In the genomic region with DNA sequence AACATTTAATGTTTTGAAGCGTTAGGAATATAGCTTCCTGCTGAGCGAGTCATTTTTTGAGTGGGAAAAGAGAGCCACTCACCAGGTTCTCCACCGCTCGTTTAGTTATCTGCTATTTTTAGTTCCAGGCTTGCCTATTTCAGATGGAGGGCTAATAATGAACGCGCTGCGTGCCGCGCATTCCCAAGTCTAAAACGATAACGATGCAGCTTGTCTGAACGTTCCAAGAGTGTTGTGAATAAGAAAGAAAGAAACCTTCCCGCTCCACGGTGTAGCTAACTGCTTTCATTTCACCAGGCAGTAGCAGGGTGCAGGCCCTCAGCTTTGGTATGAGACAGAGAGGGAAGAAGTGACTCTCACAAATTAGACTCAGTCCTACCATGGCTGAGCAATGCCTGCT, we compare ENCODE assay signal across 9 mouse cellular contexts.
DNase-seq lines count a peak whose midpoint lies in the region; ATAC-seq and TF ChIP-seq lines count a peak whose summit lies in the region.
"Had no signal": no experiment of that assay in that cellular context is flagged by ENCODE, and none has a peak within 500 bp of the region (broad histone marks: within the 10 kb centered on the region; RNA-seq: fewer than 3 reads in every experiment).

No protein-coding gene starts in this region.

- H3K4me3 ChIP-seq in lung, embryonic 14.5 days (ENCODE audit: low read depth, low read length), result no peak overlapping the region
- H3K4me3 ChIP-seq in kidney, adult 2 months (ENCODE audit: insufficient read depth, low read depth, low read length), result no peak overlapping the region
- H3K4me3 ChIP-seq: limb, embryonic 15.5 days had no signal

- no peak for TF ChIP-seq CTCF in lung, embryonic 14.5 days (IDR thresholded peaks at IDR 0.05; ENCODE audit: low read depth)
- no peak for TF ChIP-seq CTCF in kidney, adult 2 months (conservative IDR thresholded peaks at IDR 0.05; ENCODE audit: insufficient read depth, insufficient read length, low read depth, low read length)

- peak overlapping the region; percentile 3; the same call in 1 of the 2 replicates for H3K4me2 ChIP-seq in lung, embryonic 14.5 days
- H3K4me2 ChIP-seq: limb, embryonic 15.5 days had no signal

- no peaks in the 10 kb centered on the region for H3K9me3 ChIP-seq in lung, embryonic 14.5 days (ENCODE audit: low read depth, low read length)
- H3K9me3 ChIP-seq: limb, embryonic 15.5 days had no signal

- no peaks in the 10 kb centered on the region for H3K4me1 ChIP-seq in lung, embryonic 14.5 days (ENCODE audit: insufficient read depth)
- H3K4me1 ChIP-seq in kidney, adult 2 months (ENCODE audit: control insufficient read depth, insufficient read depth, low read length), result no peaks in the 10 kb centered on the region
- H3K4me1 ChIP-seq: limb, embryonic 15.5 days had no signal

- ATAC-seq in cerebellum, adult (ENCODE audit: insufficient number of reproducible peaks, low FRiP score, low TSS enrichment), result peak; percentile 15; the same call in 1 of the 2 replicates
- no peak for ATAC-seq in lung, embryonic 14.5 days (ENCODE audit: insufficient read depth)

- no peaks in the 10 kb centered on the region for H3K27me3 ChIP-seq in lung, embryonic 14.5 days (ENCODE audit: insufficient read depth, low read length)
- H3K27me3 ChIP-seq in kidney, adult 2 months (replicated peaks; ENCODE audit: control insufficient read depth, insufficient read depth, low read length), result no peaks in the 10 kb centered on the region
- H3K27me3 ChIP-seq: limb, embryonic 15.5 days had no signal

- H3K27ac ChIP-seq in lung, embryonic 14.5 days (ENCODE audit: low read depth), result peak overlapping the region; percentile 26; the same call in 1 of the 2 replicates
- no peak overlapping the region for H3K27ac ChIP-seq in kidney, adult 2 months (ENCODE audit: insufficient read depth, low read depth, low read length)
- H3K27ac ChIP-seq: limb, embryonic 15.5 days had no signal

- DNase-seq in cerebellum, adult 8-10 months, result no peak
- DNase-seq in left cerebral cortex, postnatal 36 days (ENCODE audit: low spot score in 2 of 2), result peak; percentile 11 to 14
- DNase-seq in left cerebral cortex, postnatal 10 days (ENCODE audit: extremely low spot score in 1 of 2, low spot score in 2 of 2), result no peak
- DNase-seq in lung, embryonic 14.5 days, result peak; percentile 47
- peak; percentile 7 for DNase-seq in right cerebral cortex, postnatal 14 days
- no peak for DNase-seq in kidney, adult 9 months
- DNase-seq in kidney, adult 2 months, result no peak

- no peak overlapping the region for H3K9ac ChIP-seq in lung, embryonic 14.5 days
- H3K9ac ChIP-seq: limb, embryonic 15.5 days had no signal

- intact Hi-C loops in left cerebral cortex, postnatal 36 days (cut with DNase I), result no loop called here
- intact Hi-C loops in left cerebral cortex, postnatal 10 days (cut with DNase I), result no loop called here

- H3K36me3 ChIP-seq in lung, embryonic 14.5 days (ENCODE audit: insufficient read depth), result no peaks in the 10 kb centered on the region
- no peaks in the 10 kb centered on the region for H3K36me3 ChIP-seq in kidney, adult 2 months (ENCODE audit: control insufficient read depth, insufficient read depth, low read length)
- H3K36me3 ChIP-seq: limb, embryonic 15.5 days had no signal

- no peak for TF ChIP-seq POLR2A in kidney, adult 2 months (IDR thresholded peaks at IDR 0.05; ENCODE audit: low read depth, low read length)

- WGBS in lung, embryonic 14.5 days, result 53% methylated on average over 14 of the region's 14 CpGs
- 82% methylated on average over 14 of the region's 14 CpGs for WGBS in kidney, adult 2 months

Comparison
In these comparisons a context has a peak if more than half of its experiments do, and no peak if none do; other contexts are left out.
1. DNase-seq: peak in left cerebral cortex, postnatal 36 days (2 of 2), lung, embryonic 14.5 days (single experiment) and right cerebral cortex, postnatal 14 days (single experiment); none in cerebellum, adult 8-10 months (single experiment), left cerebral cortex, postnatal 10 days (0 of 2), kidney, adult 9 months (single experiment) and kidney, adult 2 months (single experiment).